Comparison of ENCODE assay signal across 8 mouse cellular contexts in the genomic region with DNA sequence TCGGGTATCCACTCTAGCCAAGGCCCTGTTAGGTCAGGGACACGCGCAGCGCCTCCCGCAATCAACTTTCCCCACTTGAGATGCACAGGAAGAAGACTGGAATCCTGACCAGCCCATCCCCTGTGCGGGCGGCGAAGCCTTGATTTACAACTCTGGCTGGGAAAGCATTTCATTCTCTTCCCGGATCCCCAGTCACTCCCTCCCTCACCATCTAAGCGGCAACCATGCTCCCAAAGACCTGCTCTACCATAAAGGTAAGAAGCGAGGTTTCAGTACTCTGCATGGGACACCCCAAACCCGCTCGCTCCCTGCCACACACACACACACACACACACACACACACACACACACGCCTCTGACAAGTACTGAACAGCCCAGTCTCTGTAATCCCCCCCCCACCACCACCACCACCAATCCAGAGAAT.
A peak's percentile ranks its signal among the peaks of the same experiment; 100 is the strongest.
DNase-seq lines count a peak whose midpoint lies in the region; ATAC-seq and TF ChIP-seq lines count a peak whose summit lies in the region.

No protein-coding gene starts in this region.

- H3K27me3 ChIP-seq in lung, postnatal 0 days (replicated peaks; ENCODE audit: insufficient read depth, low read length), result peaks cover 6% of the 10 kb centered on the region; the same call in 1 of the 2 replicates
- peaks cover 37% of the 10 kb centered on the region for H3K27me3 ChIP-seq in hindbrain, embryonic 10.5 days (ENCODE audit: insufficient read depth, poor library complexity, severe bottlenecking)
- H3K27me3 ChIP-seq in liver, postnatal 0 days (ENCODE audit: insufficient read depth, low read length), result peaks cover 21% of the 10 kb centered on the region
- H3K27me3 ChIP-seq in stomach, postnatal 0 days (ENCODE audit: control insufficient read depth, insufficient read depth, low read length), result no peaks in the 10 kb centered on the region

- ATAC-seq in lung, postnatal 0 days, result no peak
- no peak for ATAC-seq in liver, postnatal 0 days
- ATAC-seq in stomach, postnatal 0 days (ENCODE audit: low FRiP score, low TSS enrichment), result no peak
- no peak for ATAC-seq in CD4-positive, CD25-positive, alpha-beta regulatory T cell, adult 4 months

- no peak for TF ChIP-seq EP300 in lung, postnatal 0 days (IDR thresholded peaks at IDR 0.05)
- no peak for TF ChIP-seq EP300 in liver, postnatal 0 days (IDR thresholded peaks at IDR 0.05; ENCODE audit: low read depth)
- no peak for TF ChIP-seq EP300 in stomach, postnatal 0 days (optimal IDR thresholded peaks at IDR 0.05)

- no peak for TF ChIP-seq CTCF in lung, postnatal 0 days (IDR thresholded peaks at IDR 0.05)
- TF ChIP-seq CTCF in liver, postnatal 0 days (IDR thresholded peaks at IDR 0.05; ENCODE audit: low read depth), result no peak
- no peak for TF ChIP-seq CTCF in stomach, postnatal 0 days (IDR thresholded peaks at IDR 0.05; ENCODE audit: low read depth)

- H3K27ac ChIP-seq in lung, postnatal 0 days (ENCODE audit: low read length), result no peak overlapping the region
- H3K27ac ChIP-seq in hindbrain, embryonic 10.5 days, result peak overlapping the region; percentile 89
- no peak overlapping the region for H3K27ac ChIP-seq in liver, postnatal 0 days (ENCODE audit: low read depth)
- H3K27ac ChIP-seq in stomach, postnatal 0 days (replicated peaks), result no peak overlapping the region

- peak overlapping the region; percentile 88 for H3K4me2 ChIP-seq in lung, postnatal 0 days (replicated peaks; ENCODE audit: low read depth, low read length)
- peak overlapping the region; percentile 65 for H3K4me2 ChIP-seq in liver, postnatal 0 days (ENCODE audit: low read depth, low read length)
- peak overlapping the region; percentile 77 for H3K4me2 ChIP-seq in stomach, postnatal 0 days (replicated peaks; ENCODE audit: low read depth)

- H3K36me3 ChIP-seq in lung, postnatal 0 days (ENCODE audit: insufficient read depth, low read length), result no peaks in the 10 kb centered on the region
- no peaks in the 10 kb centered on the region for H3K36me3 ChIP-seq in hindbrain, embryonic 10.5 days
- H3K36me3 ChIP-seq in liver, postnatal 0 days (replicated peaks; ENCODE audit: insufficient read depth, low read length), result no peaks in the 10 kb centered on the region
- H3K36me3 ChIP-seq in stomach, postnatal 0 days (ENCODE audit: control insufficient read depth, insufficient read depth, low read length), result no peaks in the 10 kb centered on the region

- H3K9me3 ChIP-seq in lung, postnatal 0 days (ENCODE audit: low read length), result no peaks in the 10 kb centered on the region
- H3K9me3 ChIP-seq in hindbrain, embryonic 10.5 days, result no peaks in the 10 kb centered on the region
- H3K9me3 ChIP-seq in liver, postnatal 0 days (ENCODE audit: low read length), result no peaks in the 10 kb centered on the region
- H3K9me3 ChIP-seq in stomach, postnatal 0 days (ENCODE audit: control insufficient read depth, low read length), result no peaks in the 10 kb centered on the region

- H3K4me3 ChIP-seq in lung, postnatal 0 days (ENCODE audit: low read depth, low read length), result peak overlapping the region; percentile 51; the same call in 1 of the 2 replicates
- peak overlapping the region; percentile 71 for H3K4me3 ChIP-seq in hindbrain, embryonic 10.5 days
- H3K4me3 ChIP-seq in liver, postnatal 0 days (ENCODE audit: low read depth, low read length), result peak overlapping the region; percentile 37; the same call in 1 of the 2 replicates
- H3K4me3 ChIP-seq in stomach, postnatal 0 days (ENCODE audit: low read depth, low read length), result peak overlapping the region; percentile 54

- H3K9ac ChIP-seq in lung, postnatal 0 days (replicated peaks; ENCODE audit: low read depth), result no peak overlapping the region
- no peak overlapping the region for H3K9ac ChIP-seq in liver, postnatal 0 days (replicated peaks)
- peak overlapping the region; percentile 58; the same call in 1 of the 2 replicates for H3K9ac ChIP-seq in stomach, postnatal 0 days (ENCODE audit: low read length)

- 7% methylated on average over 12 of the region's 14 CpGs for WGBS in lung, postnatal 0 days
- WGBS in hindbrain, embryonic 10.5 days, result 5% methylated on average over 14 of the region's 14 CpGs
- WGBS in liver, postnatal 0 days (ENCODE audit: insufficient replicate concordance), result 13% methylated on average over 14 of the region's 14 CpGs
- whole genome bisulfite sequencing in stomach, postnatal 0 days, result 8% methylated on average over 14 of the region's 14 CpGs

- peaks cover 6% of the 10 kb centered on the region; the same call in 1 of the 2 replicates for H3K4me1 ChIP-seq in lung, postnatal 0 days (ENCODE audit: insufficient read depth, low read depth, low read length)
- H3K4me1 ChIP-seq in hindbrain, embryonic 10.5 days (replicated peaks), result peaks cover 50% of the 10 kb centered on the region
- H3K4me1 ChIP-seq in liver, postnatal 0 days (ENCODE audit: insufficient read depth), result peaks cover 14% of the 10 kb centered on the region; the same call in 1 of the 2 replicates
- H3K4me1 ChIP-seq in stomach, postnatal 0 days (replicated peaks; ENCODE audit: control insufficient read depth, insufficient read depth), result no peaks in the 10 kb centered on the region

- peak; percentile 28 for DNase-seq in cerebellum, adult 8-10 months
- DNase-seq in cerebellum, adult 11 months, result no peak
- DNase-seq in lung, postnatal 0 days (ENCODE audit: low spot score), result no peak
- no peak for DNase-seq in lung, postnatal 10 days
- peak; percentile 8 for DNase-seq in hindbrain, embryonic 10.5 days (ENCODE audit: low spot score)
- no peak for DNase-seq in liver, postnatal 0 days
- peak; percentile 17 for DNase-seq in stomach, postnatal 0 days (ENCODE audit: low spot score)

Comparison
In these comparisons a context has a peak if more than half of its experiments do, and no peak if none do; other contexts are left out.
1. DNase-seq: peak in cerebellum, adult 8-10 months (single experiment), hindbrain, embryonic 10.5 days (single experiment) and stomach, postnatal 0 days (single experiment); none in cerebellum, adult 11 months (single experiment), lung, postnatal 0 days (single experiment), lung, postnatal 10 days (single experiment) and liver, postnatal 0 days (single experiment).
2. Peak in every context shown above with its lines, with median percentiles within 50 percentile points of each other: H3K4me2 ChIP-seq and H3K4me3 ChIP-seq.